In genomic region chr4:103922431-103922931, GRCm38 (mm10) we compare ENCODE assay signal across 14 mouse cellular contexts.
A peak's percentile ranks its signal among the peaks of the same experiment; 100 is the strongest.
DNase-seq lines count a peak whose midpoint lies in the region; ATAC-seq and TF ChIP-seq lines count a peak whose summit lies in the region.
"Had no signal": no experiment of that assay in that cellular context is flagged by ENCODE, and none has a peak within 500 bp of the region (broad histone marks: within the 10 kb centered on the region; RNA-seq: fewer than 3 reads in every experiment).

No protein-coding gene starts in this region.

- no peak for TF ChIP-seq EP300 in liver, postnatal 0 days (IDR thresholded peaks at IDR 0.05; ENCODE audit: low read depth)

- H3K27me3 ChIP-seq in cerebellum, adult 2 months (ENCODE audit: control insufficient read depth, insufficient read depth, low read length) = no peaks in the 10 kb centered on the region
- no peaks in the 10 kb centered on the region for H3K27me3 ChIP-seq in forebrain, embryonic 14.5 days (replicated peaks; ENCODE audit: control insufficient read depth, insufficient read depth, low read length)
- H3K27me3 ChIP-seq in liver, postnatal 0 days (ENCODE audit: insufficient read depth, low read length) = no peaks in the 10 kb centered on the region

- no peaks in the 10 kb centered on the region for H3K36me3 ChIP-seq in forebrain, embryonic 14.5 days (ENCODE audit: control insufficient read depth, insufficient read depth, low read length)
- H3K36me3 ChIP-seq in liver, postnatal 0 days (replicated peaks; ENCODE audit: insufficient read depth, low read length) = no peaks in the 10 kb centered on the region

- H3K27ac ChIP-seq in cerebellum, adult 2 months (ENCODE audit: insufficient read depth, low read length) = no peak overlapping the region
- H3K27ac ChIP-seq in forebrain, embryonic 14.5 days (ENCODE audit: low read depth, low read length) = peak overlapping the region; percentile 50; the same call in 1 of the 2 replicates
- no peak overlapping the region for H3K27ac ChIP-seq in liver, postnatal 0 days (ENCODE audit: low read depth)

- peak; percentile 87 for ATAC-seq in forebrain, embryonic 14.5 days
- no peak for ATAC-seq in liver, postnatal 0 days
- ATAC-seq: CD4-positive, CD25-positive, alpha-beta regulatory T cell, adult 4 months; lung, postnatal 0 days had no signal

- peaks cover 8% of the 10 kb centered on the region for H3K4me1 ChIP-seq in cerebellum, adult 2 months (ENCODE audit: control insufficient read depth, insufficient read depth, low read length)
- peaks cover 17% of the 10 kb centered on the region for H3K4me1 ChIP-seq in forebrain, embryonic 14.5 days (ENCODE audit: control insufficient read depth, insufficient read depth, low read length)
- no peaks in the 10 kb centered on the region for H3K4me1 ChIP-seq in liver, postnatal 0 days (ENCODE audit: insufficient read depth)

- no peak overlapping the region for H3K4me2 ChIP-seq in forebrain, embryonic 14.5 days (ENCODE audit: low read length)
- H3K4me2 ChIP-seq in liver, postnatal 0 days (ENCODE audit: low read depth, low read length) = no peak overlapping the region
- H3K4me2 ChIP-seq: liver, embryonic 11.5 days had no signal

- WGBS in cerebellum, adult 2 months = 5% methylated on average over 3 of the region's 3 CpGs
- WGBS in forebrain, embryonic 14.5 days = 23% methylated on average over 3 of the region's 3 CpGs
- 52% methylated on average over 3 of the region's 3 CpGs for WGBS in liver, postnatal 0 days (ENCODE audit: insufficient replicate concordance)

- H3K4me3 ChIP-seq in cerebellum, adult 2 months (replicated peaks; ENCODE audit: insufficient read depth, low read depth, low read length) = no peak overlapping the region
- no peak overlapping the region for H3K4me3 ChIP-seq in forebrain, embryonic 14.5 days (ENCODE audit: low read depth, low read length)
- no peak overlapping the region for H3K4me3 ChIP-seq in liver, postnatal 0 days (ENCODE audit: low read depth, low read length)
- H3K4me3 ChIP-seq: myocyte had no signal

- TF ChIP-seq POLR2A in cerebellum, adult 2 months (IDR thresholded peaks at IDR 0.05; ENCODE audit: borderline replicate concordance, insufficient read depth, low read length) = no peak

- TF ChIP-seq CTCF in cerebellum, adult 2 months (IDR thresholded peaks at IDR 0.05; ENCODE audit: borderline replicate concordance, insufficient read depth, low read depth, low read length) = no peak
- TF ChIP-seq CTCF in liver, postnatal 0 days (IDR thresholded peaks at IDR 0.05; ENCODE audit: low read depth) = no peak

- intact Hi-C loops in left cerebral cortex, postnatal 4 days (cut with DNase I) = no loop called here

- H3K9me3 ChIP-seq in forebrain, embryonic 14.5 days (replicated peaks; ENCODE audit: control insufficient read depth, low read length) = no peaks in the 10 kb centered on the region
- no peaks in the 10 kb centered on the region for H3K9me3 ChIP-seq in liver, postnatal 0 days (ENCODE audit: low read length)

- DNase-seq in left cerebral cortex, postnatal 4 days = peak; percentile 90
- DNase-seq in left cerebral cortex, adult 9 months (ENCODE audit: low spot score in 2 of 2) = no peak
- peak; percentile 37 to 59 for DNase-seq in cerebellum, adult 2 months
- peak; percentile 75 for DNase-seq in forebrain, embryonic 14.5 days (ENCODE audit: low spot score)
- DNase-seq in retina, postnatal 7 days (ENCODE audit: low read depth, low spot score) = peak; percentile 9
- no peak for DNase-seq in thymus, postnatal 0 days (ENCODE audit: low spot score)
- DNase-seq in liver, postnatal 0 days = no peak
- DNase-seq: kidney, adult 2 months; kidney, postnatal 36 days; right cerebral cortex, postnatal 25 days had no signal

- H3K9ac ChIP-seq in forebrain, embryonic 14.5 days (ENCODE audit: low read length) = no peak overlapping the region
- H3K9ac ChIP-seq in liver, postnatal 0 days (replicated peaks) = no peak overlapping the region

Comparison
In these comparisons a context has a peak if more than half of its experiments do, and no peak if none do; other contexts are left out.
1. DNase-seq: peak in left cerebral cortex, postnatal 4 days (single experiment), cerebellum, adult 2 months (2 of 2), forebrain, embryonic 14.5 days (single experiment) and retina, postnatal 7 days (single experiment); none in left cerebral cortex, adult 9 months (0 of 2), thymus, postnatal 0 days (single experiment) and liver, postnatal 0 days (single experiment).